Mouse (Mus musculus) heart, embryonic 11.5 days (tissue): Measurements from ENCODE around the gene Micu2. TPM values are rescaled to one million over a fixed set of nuclear protein-coding genes. Genes with fewer than 3 reads are reported as not detected.

Experiments used
- ATAC-seq: fragments of 200-750 bp; cut with Nextera tagmentation; replicated peaks from 2 replicates; pipeline ENCODE4 v1.8.0; 2017; ENCODE audit warnings: moderate library complexity; ENCODE audit not compliant: insufficient number of reproducible peaks, low FRiP score, low TSS enrichment
- H3K27ac ChIP-seq: fragments of 300-500 bp; sonication (generic); 2 replicates; pipeline ENCODE4 v1.5.1; 2014; ENCODE audit warnings: mild to moderate bottlenecking, low read depth, low read length
- H3K27me3 ChIP-seq: fragments of 300-500 bp; sonication (generic); 2 replicates; pipeline ENCODE4 v1.6.1; 2014; ENCODE audit warnings: mild to moderate bottlenecking, low read length, mixed read lengths; ENCODE audit not compliant: control insufficient read depth, insufficient read depth
- H3K36me3 ChIP-seq: fragments of 300-500 bp; sonication (generic); 2 replicates; pipeline ENCODE4 v1.6.1; 2014; ENCODE audit warnings: mild to moderate bottlenecking, low read length, moderate library complexity, mixed read lengths; ENCODE audit not compliant: control insufficient read depth, insufficient read depth
- H3K4me1 ChIP-seq: fragments of 300-500 bp; sonication (generic); 2 replicates; pipeline ENCODE4 v1.6.1; 2014; ENCODE audit warnings: low read length; ENCODE audit not compliant: control insufficient read depth, insufficient read depth
- H3K4me2 ChIP-seq: fragments of 300-500 bp; sonication (generic); 2 replicates; pipeline ENCODE4 v1.6.1; 2014; ENCODE audit warnings: mild to moderate bottlenecking, moderate library complexity
- H3K4me3 ChIP-seq: fragments of 300-500 bp; sonication (generic); 2 replicates; pipeline ENCODE4 v1.5.1; 2014; ENCODE audit warnings: low read depth, low read length
- H3K9ac ChIP-seq: fragments of 300-500 bp; sonication (generic); 2 replicates; pipeline ENCODE4 v1.6.1; 2014; ENCODE audit warnings: mild to moderate bottlenecking, low read depth, low read length, moderate library complexity
- H3K9me3 ChIP-seq: fragments of 300-500 bp; sonication (generic); replicated peaks from 2 replicates; pipeline ENCODE4 v1.6.1; 2016; ENCODE audit warnings: low read length; ENCODE audit not compliant: control insufficient read depth
- WGBS: fragments of 180-500 bp; shearing (Covaris S2); extraction: QIAGEN DNeasy Blood & Tissue Kit; methylation state at CpG from one replicate; pipeline ENCODE4 v1.1.7; 2014; ENCODE audit not compliant: insufficient replicate concordance; 5-methylcytosine and 5-hydroxymethylcytosine counted together
- polyA plus RNA-seq: library from polyadenylated mRNA; unstranded; fragments of >200 nt; fragmentation: Nextera tagmentation; extraction: Ambion mirVana; gene quantifications from 2 replicates; pipeline ENCODE4 v1.2.1, GENCODE M21; 2014

Micu2 gene
- 55.9 and 81.0 TPM in 2 replicates for polyA plus RNA-seq

GRCm38 (mm10) chr14:57998526-57999401 is at the start of gene Micu2:
Micu2 (minus strand) TSS chr14:57999262.
- Histone ChIP-seq H3K9ac (peak within 1 kb of the TSS; percentile 95), H3K36me3 (no peaks in the 10 kb centered on the region), H3K4me2 (peak within 1 kb of the TSS; percentile 80), H3K27ac (peak within 1 kb of the TSS; percentile 83), H3K27me3 (no peaks in the 10 kb centered on the region), H3K9me3 (no peaks in the 10 kb centered on the region), H3K4me1 (peaks cover 7% of the 10 kb centered on the region; the same call in 1 of the 2 replicates), H3K4me3 (peak within 1 kb of the TSS; percentile 92)
- WGBS: 3% methylated on average over 67 of the region's 76 CpGs
- peak; percentile 87 for ATAC-seq

- Histone ChIP-seq H3K9me3 (no peaks in the 10 kb centered on the region), H3K4me2 (no peak overlapping the region), H3K4me3 (no peak overlapping the region), H3K27me3 (no peaks in the 10 kb centered on the region), H3K36me3 (no peaks in the 10 kb centered on the region), H3K4me1 (no peaks in the 10 kb centered on the region), H3K27ac (no peak overlapping the region), H3K9ac (no peak overlapping the region)
- 62% methylated on average over 4 of the region's 4 CpGs for WGBS
- no peak for ATAC-seq
These were observed 47.7 kb upstream of the Micu2 start for GRCm38 (mm10) chr14:58046639-58047284.

DNA sequence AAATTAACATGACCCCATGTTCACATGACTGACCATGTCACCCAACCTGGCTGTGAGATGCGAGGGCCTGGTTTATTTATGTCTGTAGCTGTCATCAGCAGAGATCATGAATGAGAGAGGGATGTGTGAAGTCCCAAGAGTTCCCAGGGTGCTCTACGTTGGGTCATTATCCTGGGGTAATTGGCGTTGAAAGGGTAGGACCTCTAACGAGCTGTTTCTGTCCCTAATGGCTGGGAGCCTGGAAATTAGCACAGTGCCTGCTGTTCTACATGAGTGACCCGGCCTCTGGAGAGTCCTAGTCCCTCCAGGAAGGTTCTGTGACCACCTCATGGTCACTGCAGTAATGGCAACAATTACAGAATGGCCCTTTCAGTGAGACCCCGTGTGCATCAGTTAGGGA is 37.1 kb upstream of the Micu2 start:
- H3K4me3 ChIP-seq: no peak overlapping the region
- H3K36me3 ChIP-seq: no peaks in the 10 kb centered on the region
- H3K27me3 ChIP-seq: no peaks in the 10 kb centered on the region
- H3K9ac ChIP-seq: no peak overlapping the region
- no peak for ATAC-seq
- H3K9me3 ChIP-seq: no peaks in the 10 kb centered on the region
- H3K27ac ChIP-seq: no peak overlapping the region
- 34% methylated on average over 6 of the region's 6 CpGs for WGBS
- no peak overlapping the region for H3K4me2 ChIP-seq
- peaks cover 6% of the 10 kb centered on the region; the same call in 1 of the 2 replicates for H3K4me1 ChIP-seq

GRCm38 (mm10) chr14:58034567-58034966 is 35.5 kb upstream of the Micu2 start:
- no peaks in the 10 kb centered on the region for H3K27me3 ChIP-seq
- no peak overlapping the region for H3K4me2 ChIP-seq
- 11% methylated on average over 8 of the region's 8 CpGs for WGBS
- H3K4me3 ChIP-seq: no peak overlapping the region
- H3K36me3 ChIP-seq: no peaks in the 10 kb centered on the region
- no peak overlapping the region for H3K27ac ChIP-seq
- peaks cover 6% of the 10 kb centered on the region; the same call in 1 of the 2 replicates for H3K4me1 ChIP-seq
- H3K9ac ChIP-seq: no peak overlapping the region
- ATAC-seq: no peak
- no peaks in the 10 kb centered on the region for H3K9me3 ChIP-seq

GRCm38 (mm10) chr14:58018869-58019268 is 19.8 kb upstream of the Micu2 start:
- Histone ChIP-seq H3K36me3 (no peaks in the 10 kb centered on the region), H3K4me2 (no peak overlapping the region), H3K27ac (no peak overlapping the region), H3K4me1 (no peaks in the 10 kb centered on the region), H3K9me3 (no peaks in the 10 kb centered on the region), H3K4me3 (no peak overlapping the region), H3K9ac (no peak overlapping the region), H3K27me3 (no peaks in the 10 kb centered on the region)
- ATAC-seq: no peak
- WGBS: 50% methylated on average over 2 of the region's 2 CpGs

DNA sequence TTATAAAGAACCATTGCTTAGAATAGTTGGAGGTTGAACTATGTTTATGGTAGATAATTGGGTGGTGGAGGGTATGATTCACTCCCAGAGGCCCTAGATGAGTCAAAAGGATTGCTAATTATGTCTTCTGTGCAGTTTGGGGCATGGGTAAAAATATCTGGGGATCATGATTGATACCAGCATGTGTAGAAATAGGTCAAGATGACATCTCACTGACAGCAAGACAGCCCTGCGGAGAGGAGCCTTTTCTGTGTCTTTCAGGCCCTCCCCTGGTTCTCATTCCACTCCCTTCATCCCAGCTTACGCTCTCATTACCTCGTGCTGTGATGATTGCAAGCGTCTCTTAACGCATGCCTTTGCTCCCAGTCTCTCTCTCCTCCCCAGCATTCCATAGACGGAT is 4.8 kb upstream of the Micu2 start:
- WGBS: 20% methylated on average over 6 of the region's 6 CpGs
- Histone ChIP-seq H3K9ac (no peak overlapping the region), H3K27me3 (no peaks in the 10 kb centered on the region), H3K4me1 (peaks cover 7% of the 10 kb centered on the region; the same call in 1 of the 2 replicates), H3K4me2 (no peak overlapping the region), H3K27ac (no peak overlapping the region), H3K4me3 (no peak overlapping the region), H3K36me3 (no peaks in the 10 kb centered on the region), H3K9me3 (no peaks in the 10 kb centered on the region)
- ATAC-seq: no peak

DNA sequence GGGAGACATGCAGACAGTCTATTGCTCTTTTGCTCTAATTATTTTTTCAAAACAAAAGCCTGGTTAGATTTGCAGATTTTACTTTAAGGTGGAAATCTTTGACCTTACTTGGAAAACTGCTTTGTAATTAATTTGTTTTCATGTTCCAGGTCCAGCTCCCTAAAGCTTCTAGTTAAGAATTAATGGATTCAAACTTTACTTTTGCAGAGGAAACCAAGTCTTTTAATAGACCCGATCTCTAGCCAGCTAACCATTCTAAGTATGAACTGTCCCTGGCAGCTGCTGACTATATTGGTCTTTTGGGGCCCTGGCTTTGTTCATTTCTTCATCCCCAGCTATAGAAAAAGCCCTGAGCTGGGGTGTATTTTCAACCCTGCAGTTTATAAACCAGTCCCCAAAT is 3.1 kb upstream of the Micu2 start:
- no peak overlapping the region for H3K4me2 ChIP-seq
- H3K9ac ChIP-seq: no peak overlapping the region
- H3K27me3 ChIP-seq: no peaks in the 10 kb centered on the region
- ATAC-seq: no peak
- no peaks in the 10 kb centered on the region for H3K36me3 ChIP-seq
- no peaks in the 10 kb centered on the region for H3K9me3 ChIP-seq
- H3K27ac ChIP-seq: no peak overlapping the region
- H3K4me3 ChIP-seq: no peak overlapping the region
- WGBS: 69% methylated on average over 1 of the region's 1 CpGs
- H3K4me1 ChIP-seq: peaks cover 7% of the 10 kb centered on the region; the same call in 1 of the 2 replicates

DNA sequence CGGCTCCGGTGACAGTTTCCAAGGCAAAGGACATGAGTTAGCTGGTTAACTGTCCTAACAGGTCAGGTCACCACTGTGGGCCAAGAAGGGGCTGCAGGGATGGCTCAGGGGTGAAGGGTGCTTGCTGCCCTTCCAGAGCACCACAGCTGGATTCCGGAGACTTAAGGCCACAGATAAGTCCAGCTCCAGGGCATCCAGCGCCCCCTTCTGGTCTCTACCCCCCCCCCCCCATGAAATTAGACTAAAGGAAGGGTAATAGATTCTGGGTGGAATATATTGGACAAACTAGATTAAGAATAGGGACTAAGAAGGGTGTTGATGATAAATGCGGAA is 306 bp upstream of the Micu2 start:
- Histone ChIP-seq H3K4me3 (peak overlapping the region; percentile 92), H3K27ac (no peak overlapping the region), H3K9me3 (no peaks in the 10 kb centered on the region), H3K9ac (peak overlapping the region; percentile 95; the same call in 1 of the 2 replicates), H3K27me3 (no peaks in the 10 kb centered on the region), H3K4me2 (peak overlapping the region; percentile 80), H3K36me3 (no peaks in the 10 kb centered on the region), H3K4me1 (peaks cover 7% of the 10 kb centered on the region; the same call in 1 of the 2 replicates)
- no peak for ATAC-seq
- 30% methylated on average over 5 of the region's 5 CpGs for WGBS
